Mouse (Mus musculus): Measurements from ENCODE around the gene Zc3h14. TPM values are rescaled to one million over a fixed set of nuclear protein-coding genes. Genes with fewer than 3 reads are reported as not detected.

The Zc3h14 gene
- 127 and 128 TPM in 2 replicates for polyA plus RNA-seq (2015; fragmentation: Nextera tagmentation; extraction: Ambion mirVana)

- Histone ChIP-seq H3K9me3 (replicated peaks) (no peaks in the 10 kb centered on the region), H3K4me2 (peak within 1 kb of the TSS; percentile 67), H3K36me3 (no peaks in the 10 kb centered on the region), H3K27ac (peak within 1 kb of the TSS; percentile 94), H3K9ac (peak within 1 kb of the TSS; percentile 88), H3K27me3 (no peaks in the 10 kb centered on the region), H3K4me3 (replicated peaks) (peak within 1 kb of the TSS; percentile 98), H3K4me1 (peaks cover 24% of the 10 kb centered on the region)
- peak; percentile 95 for ATAC-seq (replicated peaks; ENCODE audit: low FRiP score)
- WGBS: under 1% methylated on average over 85 of the region's 87 CpGs
Measured at GRCm38 (mm10) chr12:98746746-98747379, at the start of gene Zc3h14. Gene Zc3h14 (plus strand): TSS chr12:98746964.

- H3K9me3 ChIP-seq (replicated peaks): no peaks in the 10 kb centered on the region
- no peak overlapping the region for H3K4me3 ChIP-seq (replicated peaks)
- H3K4me2 ChIP-seq: no peak overlapping the region
- H3K36me3 ChIP-seq: peaks cover 30% of the 10 kb centered on the region
- H3K27me3 ChIP-seq: no peaks in the 10 kb centered on the region
- 90% methylated on average over 5 of the region's 5 CpGs for WGBS
- no peak overlapping the region for H3K9ac ChIP-seq
- no peak overlapping the region for H3K27ac ChIP-seq
- ATAC-seq (replicated peaks; ENCODE audit: low FRiP score): no peak
- no peaks in the 10 kb centered on the region for H3K4me1 ChIP-seq
Measured at GRCm38 (mm10) chr12:98697202-98697601, 49.6 kb upstream of the Zc3h14 start.

GRCm38 (mm10) chr12:98701564-98701963 lies 45.2 kb upstream of the Zc3h14 start:
- Histone ChIP-seq H3K27ac (no peak overlapping the region), H3K36me3 (peaks cover 53% of the 10 kb centered on the region), H3K4me2 (no peak overlapping the region), H3K9me3 (replicated peaks) (no peaks in the 10 kb centered on the region), H3K9ac (no peak overlapping the region), H3K4me3 (replicated peaks) (no peak overlapping the region), H3K4me1 (no peaks in the 10 kb centered on the region), H3K27me3 (no peaks in the 10 kb centered on the region)
- ATAC-seq (replicated peaks; ENCODE audit: low FRiP score): no peak
- WGBS: 84% methylated on average over 9 of the region's 9 CpGs

- H3K4me1 ChIP-seq: no peaks in the 10 kb centered on the region
- no peaks in the 10 kb centered on the region for H3K27me3 ChIP-seq
- no peak for ATAC-seq (replicated peaks; ENCODE audit: low FRiP score)
- WGBS: 73% methylated on average over 2 of the region's 2 CpGs
- H3K27ac ChIP-seq: no peak overlapping the region
- peaks cover 42% of the 10 kb centered on the region for H3K36me3 ChIP-seq
- no peak overlapping the region for H3K9ac ChIP-seq
- H3K4me3 ChIP-seq (replicated peaks): no peak overlapping the region
- H3K4me2 ChIP-seq: no peak overlapping the region
- H3K9me3 ChIP-seq (replicated peaks): no peaks in the 10 kb centered on the region
Measured at GRCm38 (mm10) chr12:98703554-98703953, 43.2 kb upstream of the Zc3h14 start.

GRCm38 (mm10) chr12:98703961-98704360 lies 42.8 kb upstream of the Zc3h14 start:
- Histone ChIP-seq H3K4me2 (no peak overlapping the region), H3K9ac (no peak overlapping the region), H3K4me3 (replicated peaks) (no peak overlapping the region), H3K27ac (no peak overlapping the region), H3K9me3 (replicated peaks) (no peaks in the 10 kb centered on the region), H3K36me3 (peaks cover 43% of the 10 kb centered on the region), H3K27me3 (no peaks in the 10 kb centered on the region), H3K4me1 (no peaks in the 10 kb centered on the region)
- ATAC-seq (replicated peaks; ENCODE audit: low FRiP score): no peak
- WGBS: 95% methylated on average over 10 of the region's 10 CpGs

- Histone ChIP-seq H3K4me2 (no peak overlapping the region), H3K27me3 (no peaks in the 10 kb centered on the region), H3K9ac (no peak overlapping the region), H3K4me1 (peaks cover 17% of the 10 kb centered on the region), H3K4me3 (replicated peaks) (no peak overlapping the region), H3K36me3 (0 out of 2 replicates have a peak, but pooled peaks cover 3% of the 10 kb centered on the region), H3K27ac (no peak overlapping the region), H3K9me3 (replicated peaks) (no peaks in the 10 kb centered on the region)
- WGBS: 82% methylated on average over 6 of the region's 6 CpGs
- no peak for ATAC-seq (replicated peaks; ENCODE audit: low FRiP score)
Measured at GRCm38 (mm10) chr12:98712819-98713218, 33.9 kb upstream of the Zc3h14 start.

- WGBS: 53% methylated on average over 7 of the region's 7 CpGs
- H3K4me3 ChIP-seq (replicated peaks): no peak overlapping the region
- H3K9me3 ChIP-seq (replicated peaks): no peaks in the 10 kb centered on the region
- H3K9ac ChIP-seq: no peak overlapping the region
- 0 out of 2 replicates have a peak overlapping the region, but pooled peaks have one; percentile 7 for H3K27ac ChIP-seq
- H3K4me2 ChIP-seq: no peak overlapping the region
- ATAC-seq (replicated peaks; ENCODE audit: low FRiP score): no peak
- 0 out of 2 replicates have a peak, but pooled peaks cover under 1% of the 10 kb centered on the region for H3K36me3 ChIP-seq
- H3K4me1 ChIP-seq: peaks cover 17% of the 10 kb centered on the region
- H3K27me3 ChIP-seq: no peaks in the 10 kb centered on the region
Measured at GRCm38 (mm10) chr12:98713621-98714103, 33.1 kb upstream of the Zc3h14 start.

- 56% methylated on average over 11 of the region's 11 CpGs for WGBS
- Histone ChIP-seq H3K4me3 (replicated peaks) (no peak overlapping the region), H3K4me1 (peaks cover 17% of the 10 kb centered on the region), H3K9ac (no peak overlapping the region), H3K36me3 (no peaks in the 10 kb centered on the region), H3K27ac (0 out of 2 replicates have a peak overlapping the region, but pooled peaks have one; percentile 6), H3K27me3 (no peaks in the 10 kb centered on the region), H3K4me2 (no peak overlapping the region), H3K9me3 (replicated peaks) (no peaks in the 10 kb centered on the region)
- 0 out of 2 replicates have a peak, but pooled peaks have one; percentile 29 for ATAC-seq (replicated peaks; ENCODE audit: low FRiP score)
Measured at GRCm38 (mm10) chr12:98714757-98715156, 32.0 kb upstream of the Zc3h14 start.

GRCm38 (mm10) chr12:98716142-98716541 lies 30.6 kb upstream of the Zc3h14 start:
- no peak overlapping the region for H3K9ac ChIP-seq
- no peak overlapping the region for H3K4me3 ChIP-seq (replicated peaks)
- H3K4me1 ChIP-seq: peaks cover 29% of the 10 kb centered on the region
- no peaks in the 10 kb centered on the region for H3K27me3 ChIP-seq
- no peak overlapping the region for H3K4me2 ChIP-seq
- no peaks in the 10 kb centered on the region for H3K9me3 ChIP-seq (replicated peaks)
- no peak for ATAC-seq (replicated peaks; ENCODE audit: low FRiP score)
- no peak overlapping the region for H3K27ac ChIP-seq
- 87% methylated on average over 2 of the region's 2 CpGs for WGBS
- H3K36me3 ChIP-seq: no peaks in the 10 kb centered on the region

GRCm38 (mm10) chr12:98720628-98721027 lies 26.1 kb upstream of the Zc3h14 start:
- H3K4me2 ChIP-seq: no peak overlapping the region
- no peaks in the 10 kb centered on the region for H3K27me3 ChIP-seq
- H3K4me1 ChIP-seq: peaks cover 16% of the 10 kb centered on the region
- 47% methylated on average over 3 of the region's 3 CpGs for WGBS
- H3K9me3 ChIP-seq (replicated peaks): no peaks in the 10 kb centered on the region
- no peak for ATAC-seq (replicated peaks; ENCODE audit: low FRiP score)
- H3K4me3 ChIP-seq (replicated peaks): no peak overlapping the region
- H3K36me3 ChIP-seq: no peaks in the 10 kb centered on the region
- H3K27ac ChIP-seq: no peak overlapping the region
- H3K9ac ChIP-seq: no peak overlapping the region

GRCm38 (mm10) chr12:98721030-98721429 lies 25.7 kb upstream of the Zc3h14 start:
- Histone ChIP-seq H3K4me2 (no peak overlapping the region), H3K36me3 (no peaks in the 10 kb centered on the region), H3K4me3 (replicated peaks) (no peak overlapping the region), H3K9me3 (replicated peaks) (no peaks in the 10 kb centered on the region), H3K27me3 (no peaks in the 10 kb centered on the region), H3K4me1 (peaks cover 16% of the 10 kb centered on the region), H3K27ac (no peak overlapping the region), H3K9ac (no peak overlapping the region)
- 56% methylated on average over 3 of the region's 3 CpGs for WGBS
- no peak for ATAC-seq (replicated peaks; ENCODE audit: low FRiP score)

- no peak for ATAC-seq (replicated peaks; ENCODE audit: low FRiP score)
- H3K27me3 ChIP-seq: no peaks in the 10 kb centered on the region
Measured at GRCm38 (mm10) chr12:98724224-98724623, 22.5 kb upstream of the Zc3h14 start.

More at GRCm38 (mm10) chr12:98724224-98724623, 22.5 kb upstream of the Zc3h14 start:
- no peak overlapping the region for H3K4me3 ChIP-seq (replicated peaks)
- no peak overlapping the region for H3K4me2 ChIP-seq
- WGBS: 89% methylated on average over 7 of the region's 7 CpGs
- no peak overlapping the region for H3K27ac ChIP-seq
- no peak overlapping the region for H3K9ac ChIP-seq
- peaks cover 3% of the 10 kb centered on the region; the same call in 1 of the 2 replicates for H3K36me3 ChIP-seq
- H3K4me1 ChIP-seq: peaks cover 16% of the 10 kb centered on the region
- no peaks in the 10 kb centered on the region for H3K9me3 ChIP-seq (replicated peaks)

Data from kidney, embryonic 15.5 days (tissue).